Mouse (Mus musculus) small intestine, adult 2 months (tissue): ENCODE results near the gene Gnb3. TPM values are rescaled to one million over a fixed set of nuclear protein-coding genes. Genes with fewer than 3 reads are reported as not detected.

Source experiments
- H3K27ac ChIP-seq: fragments of 200-500 bp; 2 replicates; pipeline ENCODE4 v1.5.1; 2012; ENCODE audit warnings: low read depth, low read length, control low read depth, inconsistent platforms; ENCODE audit not compliant: insufficient read depth
- H3K27me3 ChIP-seq: fragments of 200-500 bp; 2 replicates; pipeline ENCODE4 v1.6.1; 2012; ENCODE audit warnings: mild to moderate bottlenecking, moderate library complexity, low read length, inconsistent platforms; ENCODE audit not compliant: control insufficient read depth, insufficient read depth
- H3K36me3 ChIP-seq: fragments of 200-500 bp; 2 replicates; pipeline ENCODE4 v1.6.1; 2012; ENCODE audit warnings: mild to moderate bottlenecking, low read length, control low read depth, inconsistent platforms; ENCODE audit not compliant: control insufficient read depth, insufficient read depth
- H3K4me1 ChIP-seq: fragments of 200-500 bp; 2 replicates; pipeline ENCODE4 v1.6.1; 2012; ENCODE audit warnings: low read length, inconsistent platforms, mixed read lengths; ENCODE audit not compliant: control insufficient read depth, insufficient read depth, insufficient read length
- H3K4me3 ChIP-seq: fragments of 200-500 bp; 2 replicates; pipeline ENCODE4 v1.5.1; 2012; ENCODE audit warnings: low read depth, mild to moderate bottlenecking, control low read depth, inconsistent platforms, low read length, moderate library complexity
- CTCF ChIP-seq: fragments of 200-500 bp; IDR thresholded peaks from 2 replicates; pipeline ENCODE4 v1.5.1; 2012; ENCODE audit warnings: low read depth, mild to moderate bottlenecking, control low read depth, inconsistent platforms, low read length, moderate library complexity, mixed read lengths; ENCODE audit not compliant: insufficient replicate concordance, insufficient read length; ENCODE audit errors: extremely low read depth
- POLR2A ChIP-seq: fragments of 200-500 bp; IDR thresholded peaks from 2 replicates; pipeline ENCODE4 v1.6.1; 2012; ENCODE audit warnings: low read depth, mild to moderate bottlenecking, control low read depth, inconsistent platforms, low read length, moderate library complexity
- WGBS: fragments of 180-500 bp; shearing (Covaris S2); methylation state at CpG from one replicate; pipeline ENCODE4 v1.1.7; 2018; 5-methylcytosine and 5-hydroxymethylcytosine counted together
- polyA plus RNA-seq: library from polyadenylated mRNA; depleted of rRNA; stranded (reverse); fragments of >200 nt; gene quantifications from 2 replicates; pipeline ENCODE4 v1.2.3, GENCODE M21; 2012

The Gnb3 gene
- polyA plus RNA-seq, 1 experiment, result 0.19 TPM

GRCm38 (mm10) chr6:124809775-124810538 is 30.1 kb downstream of the Gnb3 start:
- Histone ChIP-seq H3K4me3 (peak overlapping the region; percentile 68), H3K27ac (no peak overlapping the region), H3K27me3 (no peaks in the 10 kb centered on the region), H3K36me3 (peaks cover 16% of the 10 kb centered on the region), H3K4me1 (peaks cover 27% of the 10 kb centered on the region)
- WGBS, result 57% methylated on average over 14 of the region's 14 CpGs
- no peak for TF ChIP-seq CTCF
- no peak for TF ChIP-seq POLR2A

DNA sequence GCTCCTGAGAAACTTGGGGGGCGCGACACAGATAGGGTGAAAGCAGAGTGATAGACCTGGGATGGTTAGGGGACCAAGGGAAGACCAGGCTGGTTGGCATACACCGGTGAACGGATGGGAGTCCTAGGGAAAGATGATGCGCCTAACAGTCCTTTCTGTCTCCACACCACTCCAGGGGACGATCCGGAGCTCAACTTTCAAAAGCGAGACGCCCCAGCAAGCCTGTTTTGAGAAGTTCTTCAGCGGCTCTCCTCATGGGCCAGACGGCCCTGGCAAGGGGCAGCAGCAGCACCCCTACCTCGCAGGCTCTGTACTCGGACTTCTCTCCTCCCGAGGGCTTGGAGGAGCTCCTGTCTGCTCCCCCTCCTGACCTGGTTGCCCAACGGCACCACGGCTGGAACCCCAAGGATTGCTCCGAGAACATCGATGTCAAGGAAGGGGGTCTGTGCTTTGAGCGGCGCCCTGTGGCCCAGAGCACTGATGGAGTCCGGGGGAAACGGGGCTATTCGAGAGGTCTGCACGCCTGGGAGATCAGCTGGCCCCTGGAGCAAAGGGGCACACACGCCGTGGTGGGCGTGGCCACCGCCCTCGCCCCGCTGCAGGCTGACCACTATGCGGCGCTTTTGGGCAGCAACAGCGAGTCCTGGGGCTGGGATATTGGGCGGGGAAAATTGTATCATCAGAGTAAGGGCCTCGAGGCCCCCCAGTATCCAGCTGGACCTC is 30.9 kb downstream of the Gnb3 start:
- WGBS, result under 1% methylated on average over 35 of the region's 35 CpGs
- Histone ChIP-seq H3K36me3 (peaks cover 16% of the 10 kb centered on the region), H3K27ac (peak overlapping the region; percentile 92), H3K4me3 (peak overlapping the region; percentile 68), H3K4me1 (peaks cover 23% of the 10 kb centered on the region), H3K27me3 (no peaks in the 10 kb centered on the region)
- TF ChIP-seq CTCF (peak; percentile 62), POLR2A (no peak)

GRCm38 (mm10) chr6:124808358-124809012 is 31.6 kb downstream of the Gnb3 start, which contains the start of gene Spsb2:
Gene Spsb2, plus strand, starts transcription at chr6:124808661.
- Histone ChIP-seq H3K27me3 (no peaks in the 10 kb centered on the region), H3K4me3 (peak within 1 kb of the TSS; percentile 68), H3K36me3 (peaks cover 16% of the 10 kb centered on the region), H3K4me1 (peaks cover 22% of the 10 kb centered on the region), H3K27ac (peak within 1 kb of the TSS; percentile 94)
- TF ChIP-seq CTCF (no peak), POLR2A (peak; percentile 22; the same call in 1 of the 2 replicates)
- 2% methylated on average over 29 of the region's 29 CpGs for WGBS

GRCm38 (mm10) chr6:124807986-124808357 is 32.1 kb downstream of the Gnb3 start:
- Histone ChIP-seq H3K36me3 (peaks cover 16% of the 10 kb centered on the region), H3K4me1 (peaks cover 22% of the 10 kb centered on the region), H3K4me3 (peak overlapping the region; percentile 68; the same call in 1 of the 2 replicates), H3K27ac (peak overlapping the region; percentile 94), H3K27me3 (no peaks in the 10 kb centered on the region)
- 39% methylated on average over 6 of the region's 6 CpGs for WGBS
- TF ChIP-seq CTCF, result no peak
- TF ChIP-seq POLR2A, result no peak

DNA sequence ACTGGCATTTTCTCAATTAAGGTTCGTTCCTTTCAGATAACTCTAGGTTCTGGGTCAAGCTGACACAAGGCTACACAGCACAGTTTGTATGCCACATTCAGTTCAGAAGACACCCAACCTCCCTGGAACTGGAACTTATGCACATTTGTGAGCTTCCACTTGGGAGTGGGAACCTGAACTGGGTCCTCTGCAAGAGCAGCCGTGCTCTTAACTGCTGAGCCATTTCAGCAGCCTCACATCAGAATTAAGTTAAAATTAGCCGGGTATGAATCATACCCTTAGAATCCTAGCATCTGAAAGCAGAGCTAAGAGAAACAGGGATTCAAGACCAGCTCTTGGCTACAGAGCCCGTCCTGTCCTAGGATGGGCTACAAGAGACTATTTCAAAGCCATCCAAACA is 32.7 kb downstream of the Gnb3 start:
- peaks cover 15% of the 10 kb centered on the region for H3K36me3 ChIP-seq
- H3K27me3 ChIP-seq, result no peaks in the 10 kb centered on the region
- H3K4me3 ChIP-seq, result no peak overlapping the region
- TF ChIP-seq POLR2A, result no peak
- 78% methylated on average over 4 of the region's 4 CpGs for WGBS
- peak overlapping the region; percentile 94 for H3K27ac ChIP-seq
- H3K4me1 ChIP-seq, result peaks cover 22% of the 10 kb centered on the region

GRCm38 (mm10) chr6:124806446-124807140 is 33.5 kb downstream of the Gnb3 start:
- Histone ChIP-seq H3K4me1 (peaks cover 19% of the 10 kb centered on the region), H3K27ac (peak overlapping the region; percentile 88), H3K4me3 (no peak overlapping the region), H3K36me3 (peaks cover 7% of the 10 kb centered on the region), H3K27me3 (no peaks in the 10 kb centered on the region)
- WGBS, result 75% methylated on average over 7 of the region's 7 CpGs
- TF ChIP-seq CTCF (no peak), POLR2A (no peak)
